In the genomic region with DNA sequence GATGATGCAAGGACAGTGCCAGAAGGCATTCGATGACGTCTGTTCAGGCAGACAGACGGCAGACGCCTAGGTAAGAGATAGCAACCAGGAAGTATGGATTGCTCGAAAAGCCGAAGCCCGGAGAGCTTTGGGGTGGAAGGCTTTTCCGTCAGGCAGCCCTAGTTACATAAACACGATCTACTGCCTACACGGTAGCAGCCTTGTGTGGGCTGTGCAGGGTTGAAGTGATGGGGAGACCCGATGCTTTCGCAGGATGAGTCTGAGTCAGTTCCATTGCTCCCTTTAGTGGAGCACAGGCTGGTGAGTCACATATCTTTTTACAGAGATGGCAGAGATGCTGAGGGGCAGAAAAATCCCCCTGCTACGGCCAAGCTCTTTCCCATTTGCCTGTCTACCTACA, we compare ENCODE assay signal across 25 mouse cellular contexts. TPM values are rescaled to one million over a fixed set of nuclear protein-coding genes. Genes with fewer than 3 reads are reported as not detected.
DNase-seq lines count a peak whose midpoint lies in the region; ATAC-seq lines count a peak whose summit lies in the region.
"Had no signal": no experiment of that assay in that cellular context is flagged by ENCODE, and none has a peak within 500 bp of the region (broad histone marks: within the 10 kb centered on the region; RNA-seq: fewer than 3 reads in every experiment).

No protein-coding gene starts in this region.

- 0 out of 2 replicates have a peak, but pooled peaks cover under 1% of the 10 kb centered on the region for H3K4me1 ChIP-seq in heart, embryonic 13.5 days
- H3K4me1 ChIP-seq: embryonic facial prominence, embryonic 12.5 days; hindbrain, embryonic 15.5 days; limb, embryonic 10.5 days; midbrain, embryonic 13.5 days; neural tube, embryonic 15.5 days had no signal

- H3K9me3 ChIP-seq in heart, embryonic 13.5 days = peaks cover 14% of the 10 kb centered on the region; the same call in 1 of the 2 replicates
- H3K9me3 ChIP-seq: hindbrain, embryonic 15.5 days; limb, embryonic 10.5 days; midbrain, embryonic 13.5 days; neural tube, embryonic 15.5 days had no signal

- H3K27ac ChIP-seq in heart, embryonic 13.5 days (replicated peaks) = no peak overlapping the region
- H3K27ac ChIP-seq: embryonic facial prominence, embryonic 12.5 days; hindbrain, embryonic 15.5 days; limb, embryonic 10.5 days; macrophage; midbrain, embryonic 13.5 days; neural tube, embryonic 15.5 days had no signal

- no peak overlapping the region for H3K4me3 ChIP-seq in heart, embryonic 13.5 days
- H3K4me3 ChIP-seq: embryonic facial prominence, embryonic 12.5 days; hindbrain, embryonic 15.5 days; limb, embryonic 10.5 days; midbrain, embryonic 13.5 days; neural tube, embryonic 15.5 days had no signal

- intact Hi-C loops in left cerebral cortex, postnatal 14 days (cut with DNase I) = no loop called here

- no peaks in the 10 kb centered on the region for H3K36me3 ChIP-seq in heart, embryonic 13.5 days
- H3K36me3 ChIP-seq: embryonic facial prominence, embryonic 12.5 days; hindbrain, embryonic 15.5 days; limb, embryonic 10.5 days; midbrain, embryonic 13.5 days; neural tube, embryonic 15.5 days had no signal

- DNase-seq in heart, postnatal 4 days = no peak
- peak; percentile 84 for DNase-seq in right cerebral cortex, adult 18-20 months
- DNase-seq in right cerebral cortex, postnatal 4 days = no peak
- DNase-seq in left cerebral cortex, postnatal 14 days (ENCODE audit: low spot score in 2 of 2) = peak; percentile 15 to 25
- DNase-seq in telencephalon, adult 2 months (ENCODE audit: low read depth, low spot score) = peak; percentile 73
- DNase-seq in urinary bladder, postnatal 10 days (ENCODE audit: low spot score) = no peak
- DNase-seq in ovary, postnatal 10 days (ENCODE audit: low spot score) = no peak
- DNase-seq: cerebellum, adult 11 months; gastrocnemius, postnatal 10 days; heart, adult 18-20 months; heart, postnatal 14 days; lung, adult 2 months; thymus, postnatal 4 days had no signal

- no peak overlapping the region for H3K9ac ChIP-seq in heart, embryonic 13.5 days
- H3K9ac ChIP-seq: embryonic facial prominence, embryonic 12.5 days; hindbrain, embryonic 15.5 days; midbrain, embryonic 13.5 days; neural tube, embryonic 15.5 days had no signal

- ATAC-seq in heart, embryonic 13.5 days (ENCODE audit: extremely low read depth, insufficient number of reproducible peaks, low FRiP score, low TSS enrichment) = no peak
- ATAC-seq: forebrain, embryonic 16.5 days; intestine, postnatal 0 days; midbrain, embryonic 13.5 days had no signal

- WGBS in heart, embryonic 13.5 days = 45% methylated on average over 13 of the region's 13 CpGs

- H3K27me3 ChIP-seq in heart, embryonic 13.5 days (replicated peaks) = no peaks in the 10 kb centered on the region
- H3K27me3 ChIP-seq: embryonic facial prominence, embryonic 12.5 days; hindbrain, embryonic 15.5 days; midbrain, embryonic 13.5 days; neural tube, embryonic 15.5 days had no signal

- H3K4me2 ChIP-seq in heart, embryonic 13.5 days = peak overlapping the region; percentile 16; the same call in 1 of the 2 replicates
- H3K4me2 ChIP-seq: embryonic facial prominence, embryonic 12.5 days; hindbrain, embryonic 15.5 days; liver, embryonic 11.5 days; midbrain, embryonic 13.5 days; neural tube, embryonic 15.5 days had no signal

RNA-seq across cellular contexts. Expression of a gene that starts 0.5 kb away (rescaled TPM):
- polyA plus RNA-seq in heart, embryonic 13.5 days (2015; fragmentation: Nextera tagmentation; extraction: Ambion mirVana) = not detected in 2 replicates
- 1 to 10 TPM in 1 of 2 experiments, under 1 TPM in 1; 0.48 to 1.1 TPM for total RNA-seq in heart, postnatal 4 days (2021)
- 1 to 10 TPM; 1.0 to 2.0 TPM for total RNA-seq in left cerebral cortex, postnatal 14 days (2021)
- total RNA-seq: adrenal gland, adult 18-20 months; heart, adult 18-20 months had no signal
- polyA plus RNA-seq: embryonic facial prominence, embryonic 12.5 days; forebrain, embryonic 16.5 days; hindbrain, embryonic 15.5 days; kidney, embryonic 16.5 days; limb, embryonic 10.5 days; macrophage; midbrain, embryonic 13.5 days; neural tube, embryonic 15.5 days had no signal

RNA-seq across cellular contexts. Expression of a gene that starts 29.4 kb away (rescaled TPM):
- polyA plus RNA-seq in heart, embryonic 13.5 days (2015; fragmentation: Nextera tagmentation; extraction: Ambion mirVana) = not detected in 2 replicates
- total RNA-seq in heart, postnatal 4 days (2021) = not detected
- not detected for total RNA-seq in left cerebral cortex, postnatal 14 days (2021)
- total RNA-seq: adrenal gland, adult 18-20 months; gastrocnemius, postnatal 10 days; heart, adult 18-20 months; heart, postnatal 14 days had no signal
- polyA plus RNA-seq: embryonic facial prominence, embryonic 12.5 days; forebrain, embryonic 16.5 days; hindbrain, embryonic 15.5 days; intestine, postnatal 0 days; kidney, embryonic 16.5 days; limb, embryonic 10.5 days; liver, embryonic 11.5 days; lung, adult 2 months; macrophage; midbrain, embryonic 13.5 days; neural tube, embryonic 15.5 days had no signal

Comparison
In these comparisons a context has a peak if more than half of its experiments do, and no peak if none do; other contexts are left out.
1. DNase-seq: peak in right cerebral cortex, adult 18-20 months (single experiment), left cerebral cortex, postnatal 14 days (2 of 2) and telencephalon, adult 2 months (single experiment); none in heart, postnatal 4 days (single experiment), right cerebral cortex, postnatal 4 days (single experiment), urinary bladder, postnatal 10 days (single experiment) and ovary, postnatal 10 days (single experiment).